Mouse (Mus musculus): ENCODE results near the gene Hbb-bh2. TPM values are rescaled to one million over a fixed set of nuclear protein-coding genes. Genes with fewer than 3 reads are reported as not detected.
A peak's percentile ranks its signal among the peaks of the same experiment; 100 is the strongest.

The Hbb-bh2 gene
- not detected in 2 replicates for polyA plus RNA-seq (2015; fragmentation: Nextera tagmentation; extraction: Ambion mirVana)

DNA sequence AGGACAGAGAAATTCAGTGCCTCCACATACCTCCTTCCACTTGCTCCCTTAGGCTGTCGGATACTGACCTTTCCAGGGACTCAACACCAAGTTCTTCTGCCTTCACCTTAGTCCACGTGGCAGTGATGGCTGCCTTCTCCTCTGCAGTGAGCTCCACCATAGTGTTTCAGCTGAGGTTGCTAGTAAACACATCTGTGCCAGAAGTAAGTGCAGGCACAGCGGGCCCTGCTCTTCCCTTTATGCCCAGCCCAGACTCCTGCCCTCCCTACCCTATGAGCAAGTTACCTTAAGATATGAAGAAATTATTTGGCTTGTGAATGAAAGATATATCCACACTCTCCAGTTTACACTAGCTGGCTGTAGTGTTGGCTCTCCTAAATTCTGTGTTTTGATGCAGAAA, at the start of gene Hbb-bh2:
TSS of gene Hbb-bh2 (minus strand) at position 253 of the 400 bp plus-strand sequence.
- no peak for ATAC-seq (ENCODE audit: insufficient read depth, low FRiP score)
- no peak within 1 kb of the TSS for H3K4me2 ChIP-seq (ENCODE audit: low read depth, low read length)
- no peaks in the 10 kb centered on the region for H3K27me3 ChIP-seq (ENCODE audit: control insufficient read depth, insufficient read depth, low read length)
- H3K4me1 ChIP-seq (ENCODE audit: control insufficient read depth, insufficient read depth, low read length): no peaks in the 10 kb centered on the region
- no peaks in the 10 kb centered on the region for H3K36me3 ChIP-seq (ENCODE audit: control insufficient read depth, insufficient read depth, low read length)
- no peak within 1 kb of the TSS for H3K27ac ChIP-seq (ENCODE audit: low read length)
- no peaks in the 10 kb centered on the region for H3K9me3 ChIP-seq (replicated peaks; ENCODE audit: control insufficient read depth, low read length)
- 72% methylated on average over 3 of the region's 3 CpGs for WGBS
- H3K9ac ChIP-seq (ENCODE audit: low read length): no peak within 1 kb of the TSS
- no peak within 1 kb of the TSS for H3K4me3 ChIP-seq (replicated peaks; ENCODE audit: low read length)

DNA sequence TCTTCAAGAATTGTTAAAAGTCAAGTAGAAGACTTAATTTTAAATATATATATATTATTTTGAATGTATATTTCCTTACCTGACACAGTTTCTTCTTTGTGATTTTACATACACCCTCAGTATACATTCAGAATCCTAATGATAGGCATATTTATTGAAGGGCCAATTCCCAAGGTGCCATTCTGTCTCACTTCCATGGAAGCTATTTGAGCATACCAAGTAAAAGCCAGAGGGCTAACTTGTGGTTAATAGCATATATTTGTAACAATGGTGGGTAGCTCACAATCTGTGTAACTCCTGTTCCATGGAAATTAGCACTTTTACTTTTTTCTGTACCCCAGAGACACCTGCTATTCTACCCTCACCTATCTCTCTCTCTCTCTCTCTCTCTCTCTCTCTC, 45.8 kb upstream of the Hbb-bh2 start, which contains the start of gene Olfr66:
TSS of gene Olfr66 (minus strand) at position 101 of the 400 bp plus-strand sequence.
- Histone ChIP-seq H3K9ac (ENCODE audit: low read length) (no peak within 1 kb of the TSS), H3K36me3 (ENCODE audit: control insufficient read depth, insufficient read depth, low read length) (no peaks in the 10 kb centered on the region), H3K27me3 (ENCODE audit: control insufficient read depth, insufficient read depth, low read length) (no peaks in the 10 kb centered on the region), H3K4me1 (ENCODE audit: control insufficient read depth, insufficient read depth, low read length) (no peaks in the 10 kb centered on the region), H3K27ac (ENCODE audit: low read length) (no peak within 1 kb of the TSS), H3K9me3 (replicated peaks; ENCODE audit: control insufficient read depth, low read length) (no peaks in the 10 kb centered on the region), H3K4me3 (replicated peaks; ENCODE audit: low read length) (no peak within 1 kb of the TSS), H3K4me2 (ENCODE audit: low read depth, low read length) (no peak within 1 kb of the TSS)
- no peak for ATAC-seq (ENCODE audit: insufficient read depth, low FRiP score)

DNA sequence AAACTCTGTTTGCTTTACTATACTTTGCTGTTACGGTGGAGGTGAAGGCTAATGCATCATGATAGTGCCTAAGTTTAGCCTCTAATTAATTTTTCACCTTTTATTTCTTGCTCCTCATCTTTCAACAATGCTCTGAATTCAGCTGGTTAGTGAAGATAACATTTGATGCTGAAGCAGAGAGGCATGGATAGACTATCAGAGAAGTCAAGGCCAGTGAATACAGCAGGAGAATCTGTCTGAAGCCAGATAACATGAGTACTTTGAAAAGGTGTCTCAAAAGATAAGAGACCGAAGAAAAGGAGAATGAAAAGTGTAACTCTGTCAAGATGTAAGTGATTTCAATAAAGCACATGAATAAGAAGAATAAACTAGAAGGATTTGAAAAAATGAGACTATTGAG, 36.8 kb upstream of the Hbb-bh2 start:
- H3K36me3 ChIP-seq (ENCODE audit: control insufficient read depth, insufficient read depth, low read length): no peaks in the 10 kb centered on the region
- no peak overlapping the region for H3K27ac ChIP-seq (ENCODE audit: low read length)
- H3K4me2 ChIP-seq (ENCODE audit: low read depth, low read length): no peak overlapping the region
- H3K27me3 ChIP-seq (ENCODE audit: control insufficient read depth, insufficient read depth, low read length): no peaks in the 10 kb centered on the region
- no peak for ATAC-seq (ENCODE audit: insufficient read depth, low FRiP score)
- WGBS: 69% methylated on average over 2 of the region's 2 CpGs
- H3K9me3 ChIP-seq (replicated peaks; ENCODE audit: control insufficient read depth, low read length): no peaks in the 10 kb centered on the region
- no peak overlapping the region for H3K4me3 ChIP-seq (replicated peaks; ENCODE audit: low read length)
- H3K4me1 ChIP-seq (ENCODE audit: control insufficient read depth, insufficient read depth, low read length): no peaks in the 10 kb centered on the region
- no peak overlapping the region for H3K9ac ChIP-seq (ENCODE audit: low read length)

DNA sequence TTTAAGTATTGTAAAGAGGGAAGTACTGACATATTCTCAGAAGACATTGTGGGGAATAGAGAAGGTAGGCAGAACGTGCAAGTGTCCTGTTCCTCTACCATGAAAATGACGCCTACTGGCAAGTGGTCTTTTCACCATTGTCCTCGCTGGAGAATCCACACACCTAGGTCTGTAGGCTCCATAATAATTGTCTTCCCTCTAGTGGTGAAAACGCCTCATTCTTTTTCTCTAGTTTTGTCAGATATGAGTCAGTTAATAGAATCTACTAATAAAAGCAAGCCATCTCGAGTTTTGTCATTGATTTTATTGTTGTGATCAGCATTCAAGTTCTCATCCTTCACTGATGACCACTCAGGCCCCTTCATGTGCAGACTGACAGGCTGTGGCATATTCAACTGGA, 34.1 kb upstream of the Hbb-bh2 start:
- Histone ChIP-seq H3K4me2 (ENCODE audit: low read depth, low read length) (no peak overlapping the region), H3K9ac (ENCODE audit: low read length) (no peak overlapping the region)
- 45% methylated on average over 5 of the region's 5 CpGs for WGBS

DNA sequence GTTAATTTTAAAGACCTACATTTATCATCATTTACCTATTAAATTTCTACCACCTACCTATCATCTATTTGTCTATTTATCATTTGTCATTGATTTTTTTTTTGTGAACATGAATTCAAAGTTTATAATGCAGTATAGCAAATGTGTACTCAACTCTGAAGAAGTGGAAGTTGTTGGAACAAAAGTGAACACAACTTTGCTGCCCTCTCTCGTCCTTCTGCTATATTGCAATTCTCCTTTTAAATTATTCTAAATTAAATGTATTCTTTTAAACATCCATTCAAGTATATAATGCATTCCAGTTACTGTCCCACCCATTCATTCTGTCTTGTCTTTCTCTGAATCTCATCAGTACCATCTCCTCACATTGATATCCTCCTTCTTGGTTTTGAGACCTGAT, 32.7 kb upstream of the Hbb-bh2 start:
- WGBS: 2% methylated on average over 1 of the region's 1 CpGs
- H3K4me2 ChIP-seq (ENCODE audit: low read depth, low read length): no peak overlapping the region
- no peaks in the 10 kb centered on the region for H3K4me1 ChIP-seq (ENCODE audit: control insufficient read depth, insufficient read depth, low read length)
- no peak overlapping the region for H3K4me3 ChIP-seq (replicated peaks; ENCODE audit: low read length)
- H3K27me3 ChIP-seq (ENCODE audit: control insufficient read depth, insufficient read depth, low read length): no peaks in the 10 kb centered on the region
- H3K36me3 ChIP-seq (ENCODE audit: control insufficient read depth, insufficient read depth, low read length): no peaks in the 10 kb centered on the region
- no peak for ATAC-seq (ENCODE audit: insufficient read depth, low FRiP score)
- no peak overlapping the region for H3K27ac ChIP-seq (ENCODE audit: low read length)
- no peak overlapping the region for H3K9ac ChIP-seq (ENCODE audit: low read length)
- H3K9me3 ChIP-seq (replicated peaks; ENCODE audit: control insufficient read depth, low read length): no peaks in the 10 kb centered on the region

More for the DNA sequence above, 34.1 kb upstream of the Hbb-bh2 start:
- no peak for ATAC-seq (ENCODE audit: insufficient read depth, low FRiP score)
- Histone ChIP-seq H3K4me3 (replicated peaks; ENCODE audit: low read length) (no peak overlapping the region), H3K36me3 (ENCODE audit: control insufficient read depth, insufficient read depth, low read length) (no peaks in the 10 kb centered on the region), H3K4me1 (ENCODE audit: control insufficient read depth, insufficient read depth, low read length) (no peaks in the 10 kb centered on the region), H3K27ac (ENCODE audit: low read length) (no peak overlapping the region), H3K27me3 (ENCODE audit: control insufficient read depth, insufficient read depth, low read length) (no peaks in the 10 kb centered on the region), H3K9me3 (replicated peaks; ENCODE audit: control insufficient read depth, low read length) (no peaks in the 10 kb centered on the region)

DNA sequence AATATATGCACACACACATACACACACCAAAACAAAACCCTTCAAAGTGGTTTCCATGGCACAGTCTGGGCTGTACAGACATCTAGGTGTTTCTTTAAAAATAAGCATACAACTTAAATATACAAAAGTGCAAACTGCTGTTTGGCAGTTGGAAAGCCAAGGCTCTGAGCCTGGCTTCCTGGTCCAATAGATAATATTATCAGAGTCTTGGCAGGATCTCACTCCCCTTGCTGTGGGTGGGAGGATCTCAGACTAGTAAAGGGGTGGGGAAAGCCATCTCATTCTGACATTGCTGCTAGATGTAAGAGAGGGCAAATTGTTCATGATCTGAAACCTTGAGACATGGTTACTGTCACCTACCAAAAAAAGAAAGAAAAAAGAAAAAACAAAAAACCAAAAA, 30.3 kb upstream of the Hbb-bh2 start:
- no peaks in the 10 kb centered on the region for H3K27me3 ChIP-seq (ENCODE audit: control insufficient read depth, insufficient read depth, low read length)
- 0 out of 2 replicates have a peak, but pooled peaks have one; percentile 47 for ATAC-seq (ENCODE audit: insufficient read depth, low FRiP score)
- no peak overlapping the region for H3K27ac ChIP-seq (ENCODE audit: low read length)
- H3K36me3 ChIP-seq (ENCODE audit: control insufficient read depth, insufficient read depth, low read length): no peaks in the 10 kb centered on the region
- no peak overlapping the region for H3K9ac ChIP-seq (ENCODE audit: low read length)
- H3K4me3 ChIP-seq (replicated peaks; ENCODE audit: low read length): no peak overlapping the region
- H3K9me3 ChIP-seq (replicated peaks; ENCODE audit: control insufficient read depth, low read length): no peaks in the 10 kb centered on the region
- H3K4me1 ChIP-seq (ENCODE audit: control insufficient read depth, insufficient read depth, low read length): no peaks in the 10 kb centered on the region
- no peak overlapping the region for H3K4me2 ChIP-seq (ENCODE audit: low read depth, low read length)

DNA sequence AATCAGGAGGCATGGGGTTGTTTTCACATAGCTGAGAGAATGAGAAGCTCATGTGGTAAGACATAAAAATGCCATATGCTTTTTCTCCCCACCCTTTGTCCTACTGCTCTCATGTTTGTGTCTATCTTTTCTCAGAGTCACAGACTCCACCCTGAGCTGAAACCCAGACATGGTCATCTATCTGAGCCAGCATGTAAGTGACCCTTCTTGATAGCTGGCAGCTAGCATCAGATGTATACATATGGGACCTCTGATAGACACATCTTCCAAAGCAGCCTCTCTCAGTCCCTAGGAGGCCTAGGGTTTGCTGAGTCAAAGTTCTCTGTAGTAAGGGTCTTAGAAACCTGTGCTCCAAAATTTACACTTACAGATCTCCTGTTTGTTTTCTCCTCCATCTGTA, 25.4 kb upstream of the Hbb-bh2 start:
- Histone ChIP-seq H3K4me2 (ENCODE audit: low read depth, low read length) (no peak overlapping the region), H3K9ac (ENCODE audit: low read length) (no peak overlapping the region), H3K4me3 (replicated peaks; ENCODE audit: low read length) (no peak overlapping the region), H3K27me3 (ENCODE audit: control insufficient read depth, insufficient read depth, low read length) (no peaks in the 10 kb centered on the region), H3K36me3 (ENCODE audit: control insufficient read depth, insufficient read depth, low read length) (no peaks in the 10 kb centered on the region), H3K27ac (ENCODE audit: low read length) (no peak overlapping the region), H3K9me3 (replicated peaks; ENCODE audit: control insufficient read depth, low read length) (no peaks in the 10 kb centered on the region), H3K4me1 (ENCODE audit: control insufficient read depth, insufficient read depth, low read length) (no peaks in the 10 kb centered on the region)
- ATAC-seq (ENCODE audit: insufficient read depth, low FRiP score): peak; percentile 73

DNA sequence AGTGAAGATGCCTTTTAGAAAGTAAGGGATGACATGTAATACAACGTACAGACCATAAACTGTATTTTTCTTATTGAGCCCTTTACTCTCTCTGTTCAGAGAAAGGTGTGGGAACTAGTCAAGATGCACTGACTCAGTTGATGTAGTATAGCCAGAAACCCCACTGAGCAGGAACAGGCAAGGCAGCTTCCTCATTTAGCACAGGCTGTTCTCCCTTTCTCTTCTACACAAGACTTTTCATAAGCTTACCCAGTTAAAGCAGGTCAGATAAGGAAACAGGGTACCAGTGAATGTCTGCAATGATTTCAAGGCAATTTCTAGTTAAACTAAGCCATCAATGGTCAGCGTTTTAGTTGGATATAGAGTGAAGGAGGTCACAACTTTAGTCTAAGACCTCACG, 21.2 kb upstream of the Hbb-bh2 start:
- Histone ChIP-seq H3K36me3 (ENCODE audit: control insufficient read depth, insufficient read depth, low read length) (no peaks in the 10 kb centered on the region), H3K4me1 (ENCODE audit: control insufficient read depth, insufficient read depth, low read length) (no peaks in the 10 kb centered on the region), H3K27ac (ENCODE audit: low read length) (no peak overlapping the region), H3K4me3 (replicated peaks; ENCODE audit: low read length) (no peak overlapping the region), H3K9me3 (replicated peaks; ENCODE audit: control insufficient read depth, low read length) (no peaks in the 10 kb centered on the region), H3K27me3 (ENCODE audit: control insufficient read depth, insufficient read depth, low read length) (no peaks in the 10 kb centered on the region), H3K4me2 (ENCODE audit: low read depth, low read length) (no peak overlapping the region), H3K9ac (ENCODE audit: low read length) (no peak overlapping the region)
- no peak for ATAC-seq (ENCODE audit: insufficient read depth, low FRiP score)
- WGBS: 81% methylated on average over 3 of the region's 3 CpGs

DNA sequence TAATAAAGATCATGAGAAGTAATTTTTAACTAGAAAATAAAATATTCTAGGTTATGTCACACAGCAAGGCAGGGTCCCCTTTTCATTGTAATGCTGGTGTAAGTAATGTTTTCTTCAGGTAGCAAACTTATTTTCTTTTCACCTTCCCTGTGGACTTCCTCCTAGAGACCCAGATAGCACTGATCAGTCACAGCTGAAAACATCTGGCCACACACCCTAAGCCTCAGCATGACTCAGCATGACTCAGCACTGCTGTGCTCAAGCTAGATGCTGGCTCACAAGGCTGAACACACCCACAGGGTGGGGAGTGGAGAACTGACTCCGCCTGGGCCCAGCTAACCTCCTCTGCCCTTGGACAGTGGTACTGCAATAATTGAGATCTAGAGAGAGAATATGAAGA, 20.5 kb upstream of the Hbb-bh2 start:
- H3K9me3 ChIP-seq (replicated peaks; ENCODE audit: control insufficient read depth, low read length): no peaks in the 10 kb centered on the region
- no peak overlapping the region for H3K4me3 ChIP-seq (replicated peaks; ENCODE audit: low read length)
- 21% methylated on average over 1 of the region's 1 CpGs for WGBS
- no peak overlapping the region for H3K4me2 ChIP-seq (ENCODE audit: low read depth, low read length)
- H3K27me3 ChIP-seq (ENCODE audit: control insufficient read depth, insufficient read depth, low read length): no peaks in the 10 kb centered on the region
- H3K36me3 ChIP-seq (ENCODE audit: control insufficient read depth, insufficient read depth, low read length): no peaks in the 10 kb centered on the region
- no peak overlapping the region for H3K9ac ChIP-seq (ENCODE audit: low read length)
- H3K4me1 ChIP-seq (ENCODE audit: control insufficient read depth, insufficient read depth, low read length): no peaks in the 10 kb centered on the region
- ATAC-seq (ENCODE audit: insufficient read depth, low FRiP score): peak; percentile 90
- no peak overlapping the region for H3K27ac ChIP-seq (ENCODE audit: low read length)

DNA sequence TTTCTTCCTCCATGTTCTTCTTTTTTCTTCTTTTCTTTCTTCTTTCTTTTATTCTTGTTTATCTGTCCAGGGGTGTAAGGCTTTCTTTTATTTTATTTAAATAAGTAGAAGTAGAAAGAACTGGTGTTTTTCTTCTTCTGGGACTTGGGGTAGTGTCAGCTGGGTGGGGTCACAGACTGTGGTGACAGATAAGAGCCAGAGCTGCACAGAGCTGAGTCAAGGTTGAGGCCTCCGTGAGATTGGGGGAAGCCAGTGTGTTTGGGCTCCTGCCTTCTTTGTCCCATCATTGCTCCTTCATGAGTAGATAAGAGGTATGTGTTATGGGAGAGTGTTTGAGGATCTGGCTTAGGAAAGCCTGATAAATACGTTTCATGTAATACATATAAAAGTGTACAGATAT, 18.8 kb upstream of the Hbb-bh2 start:
- H3K4me3 ChIP-seq (replicated peaks; ENCODE audit: low read length): no peak overlapping the region
- no peaks in the 10 kb centered on the region for H3K36me3 ChIP-seq (ENCODE audit: control insufficient read depth, insufficient read depth, low read length)
- no peaks in the 10 kb centered on the region for H3K4me1 ChIP-seq (ENCODE audit: control insufficient read depth, insufficient read depth, low read length)
- no peaks in the 10 kb centered on the region for H3K9me3 ChIP-seq (replicated peaks; ENCODE audit: control insufficient read depth, low read length)
- ATAC-seq (ENCODE audit: insufficient read depth, low FRiP score): peak; percentile 82
- no peak overlapping the region for H3K4me2 ChIP-seq (ENCODE audit: low read depth, low read length)
- no peaks in the 10 kb centered on the region for H3K27me3 ChIP-seq (ENCODE audit: control insufficient read depth, insufficient read depth, low read length)
- 53% methylated on average over 2 of the region's 2 CpGs for WGBS
- H3K9ac ChIP-seq (ENCODE audit: low read length): no peak overlapping the region
- H3K27ac ChIP-seq (ENCODE audit: low read length): no peak overlapping the region

Measured in stomach, embryonic 16.5 days (tissue).